Mouse (Mus musculus): ENCODE data around the gene Ptrhd1. TPM values are rescaled to one million over a fixed set of nuclear protein-coding genes. Genes with fewer than 3 reads are reported as not detected.

Ptrhd1 gene
- total and polyA plus RNA-seq, 3 experiments = 3.6 to 9.3 (median 6.7) TPM

DNA sequence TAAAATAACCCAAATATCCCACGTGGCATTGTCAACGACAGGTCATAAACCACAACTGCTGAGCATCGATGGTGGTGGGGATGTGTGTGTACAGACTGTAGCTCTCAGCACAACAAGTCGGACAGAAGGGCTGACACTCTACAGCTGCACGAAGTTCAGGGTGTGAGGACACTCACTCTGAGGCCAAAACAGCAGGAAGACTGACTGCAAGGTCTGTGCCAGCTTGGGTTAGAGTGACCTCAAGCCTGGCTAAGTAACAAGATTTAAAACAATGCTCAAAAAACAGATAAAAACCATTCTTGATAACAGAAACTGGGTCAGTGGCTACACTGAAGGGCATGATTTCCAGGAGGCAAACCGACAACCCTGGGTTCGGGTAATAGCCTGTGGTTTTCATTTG, 3.7 kb upstream of the Ptrhd1 start:
- no peak for DNase-seq (ENCODE audit: extremely low read depth)
- H3K9ac ChIP-seq (ENCODE audit: insufficient read depth, low read depth) = no peak overlapping the region
- in situ Hi-C loops (cut with MboI; ENCODE audit: low pct_ligation_motif_present, low pct_unique_long_range_greater_than_20kb, low sequenced_read_pairs) (loop anchor here (25.0 kb wide), 2 partner anchors 307 to 607 kb away; partner anchors contain the start of genes Fkbp1b and Wdcp), dilution Hi-C loops (cut with MboI; ENCODE audit: extremely low pct_ligation_motif_present, extremely low pct_unique_long_range_greater_than_20kb, low sequenced_read_pairs) (no loop called here)
- H3K27ac ChIP-seq (ENCODE audit: insufficient read depth, low read depth) = no peak overlapping the region
- H3K27me3 ChIP-seq (replicated peaks) = no peaks in the 10 kb centered on the region
- H3K4me2 ChIP-seq (ENCODE audit: insufficient read depth, low read depth, poor library complexity, severe bottlenecking) = no peak overlapping the region
- peaks cover 2 to 28% of the 10 kb centered on the region in 2 experiments; a peak in 3 of 4 replicates for H3K4me1 ChIP-seq (ENCODE audit: control insufficient read depth in 1 of 2, insufficient read depth in 2 of 2)
- no peaks in the 10 kb centered on the region for H3K9me3 ChIP-seq (replicated peaks; ENCODE audit: low read length)
- TF ChIP-seq USF2 (conservative IDR thresholded peaks at IDR 0.05; ENCODE audit: low read depth, low read length) = no peak
- H3K79me2 ChIP-seq (replicated peaks; ENCODE audit: control insufficient read depth, extremely low read depth, insufficient read depth, poor library complexity, severe bottlenecking) = peaks cover 32% of the 10 kb centered on the region
- H3K4me3 ChIP-seq (replicated peaks in 1 of 3; ENCODE audit: low read depth in 2 of 3, low read length in 2 of 3, poor library complexity in 1 of 3) = no peak overlapping the region
- peaks cover 47 to 69% of the 10 kb centered on the region in 2 experiments for H3K36me3 ChIP-seq (replicated peaks in 1 of 2; ENCODE audit: control insufficient read depth in 1 of 2, insufficient read depth in 1 of 2, low read length in 1 of 2)

DNA sequence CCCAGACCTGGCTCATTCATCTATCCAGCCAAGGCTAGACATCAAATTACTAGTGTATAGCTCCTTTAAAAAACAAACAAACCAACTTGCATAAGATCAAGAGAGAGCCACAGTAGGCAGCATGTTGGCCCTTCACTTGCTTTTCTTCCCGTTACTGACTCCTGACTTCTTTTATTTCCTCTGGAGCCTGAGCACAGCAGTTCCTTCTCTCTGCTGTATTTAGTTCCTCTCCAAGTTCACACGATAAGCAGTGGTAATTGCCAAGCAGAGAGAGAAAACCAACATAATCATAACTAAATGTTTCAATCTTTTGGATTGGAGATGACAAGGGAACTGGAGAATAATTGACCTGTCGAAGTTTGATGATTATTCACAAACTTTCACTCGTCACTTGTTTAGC, 1.1 kb upstream of the Ptrhd1 start:
- no peak for TF ChIP-seq E2F4 (IDR thresholded peaks at IDR 0.05; ENCODE audit: insufficient replicate concordance, low read depth, low read length)
- no peak for TF ChIP-seq RCOR1 (conservative IDR thresholded peaks at IDR 0.05; ENCODE audit: low read depth, low read length)
- no peak for TF ChIP-seq TCF12 (IDR thresholded peaks at IDR 0.05; ENCODE audit: low read depth, low read length)
- no peak for TF ChIP-seq IRF4 (IDR thresholded peaks at IDR 0.05; ENCODE audit: low read depth, low read length)
- TF ChIP-seq ZKSCAN1 (IDR thresholded peaks at IDR 0.05; ENCODE audit: borderline replicate concordance, low read depth, low read length) = no peak
- no peak for TF ChIP-seq USF1 (IDR thresholded peaks at IDR 0.05; ENCODE audit: low read depth, low read length)
- TF ChIP-seq JUN (IDR thresholded peaks at IDR 0.05; ENCODE audit: insufficient read depth, low read depth, low read length) = no peak
- no peak for TF ChIP-seq EP300 (IDR thresholded peaks at IDR 0.05; ENCODE audit: low read length)
- no peak for TF ChIP-seq ZC3H11A (IDR thresholded peaks at IDR 0.05; ENCODE audit: low read depth, low read length)
- no peak for TF ChIP-seq POLR2A (IDR thresholded peaks at IDR 0.05; ENCODE audit: low read depth, low read length)
- no peak for TF ChIP-seq KAT2A (IDR thresholded peaks at IDR 0.05; ENCODE audit: insufficient replicate concordance, low read length)
- no peak for TF ChIP-seq MXI1 (IDR thresholded peaks at IDR 0.05; ENCODE audit: low read depth, low read length)
- no peak for TF ChIP-seq SMC3 (IDR thresholded peaks at IDR 0.05; ENCODE audit: low read depth, low read length)
- TF ChIP-seq POLR2AphosphoS2 (IDR thresholded peaks at IDR 0.05; ENCODE audit: low read depth, low read length) = no peak
- no peak for TF ChIP-seq CHD2 (IDR thresholded peaks at IDR 0.05; ENCODE audit: low read length)
- no peak for TF ChIP-seq MAZ (IDR thresholded peaks at IDR 0.05; ENCODE audit: low read depth, low read length)
- dilution Hi-C loops (cut with MboI; ENCODE audit: extremely low pct_ligation_motif_present, extremely low pct_unique_long_range_greater_than_20kb, low sequenced_read_pairs) = no loop called here
- in situ Hi-C loops (cut with MboI; ENCODE audit: low pct_ligation_motif_present, low pct_unique_long_range_greater_than_20kb, low sequenced_read_pairs) = loop anchor here (25.0 kb wide), 2 partner anchors 305 to 605 kb away; partner anchors contain the start of genes Fkbp1b and Wdcp
- Histone ChIP-seq H3K4me1 (ENCODE audit: control insufficient read depth in 1 of 2, insufficient read depth in 2 of 2) (peaks cover 2 to 31% of the 10 kb centered on the region in 2 experiments; a peak in 3 of 4 replicates), H3K4me3 (replicated peaks in 1 of 3; ENCODE audit: low read depth in 2 of 3, low read length in 2 of 3, poor library complexity in 1 of 3) (peak overlapping the region; percentile 38 to 92 (median 72)), H3K9ac (ENCODE audit: insufficient read depth, low read depth) (peak overlapping the region; percentile 67), H3K27ac (ENCODE audit: insufficient read depth, low read depth) (no peak overlapping the region), H3K9me3 (replicated peaks; ENCODE audit: low read length) (no peaks in the 10 kb centered on the region), H3K4me2 (ENCODE audit: insufficient read depth, low read depth, poor library complexity, severe bottlenecking) (peak overlapping the region; percentile 92), H3K27me3 (replicated peaks) (no peaks in the 10 kb centered on the region), H3K36me3 (replicated peaks in 1 of 2; ENCODE audit: control insufficient read depth in 1 of 2, insufficient read depth in 1 of 2, low read length in 1 of 2) (peaks cover 24 to 61% of the 10 kb centered on the region in 2 experiments), H3K79me2 (replicated peaks; ENCODE audit: control insufficient read depth, extremely low read depth, insufficient read depth, poor library complexity, severe bottlenecking) (peaks cover 32% of the 10 kb centered on the region)
- no peak for DNase-seq (ENCODE audit: extremely low read depth)
